Mouse (Mus musculus) frontal cortex, postnatal 36 days (tissue): ENCODE results near the gene Wfikkn1.
"Not testable (repeated sequence)": the region's sequence is repeated elsewhere in the genome, so short reads cannot be mapped to it uniquely, and the experiment has no call there.

ENCODE experiments used
- DNase-seq, 2 experiments: peaks; one replicate each; pipeline ENCODE4 v3.0.0; 2022; ENCODE audit warnings: low spot score in 2 of 2

The Wfikkn1 gene

DNA sequence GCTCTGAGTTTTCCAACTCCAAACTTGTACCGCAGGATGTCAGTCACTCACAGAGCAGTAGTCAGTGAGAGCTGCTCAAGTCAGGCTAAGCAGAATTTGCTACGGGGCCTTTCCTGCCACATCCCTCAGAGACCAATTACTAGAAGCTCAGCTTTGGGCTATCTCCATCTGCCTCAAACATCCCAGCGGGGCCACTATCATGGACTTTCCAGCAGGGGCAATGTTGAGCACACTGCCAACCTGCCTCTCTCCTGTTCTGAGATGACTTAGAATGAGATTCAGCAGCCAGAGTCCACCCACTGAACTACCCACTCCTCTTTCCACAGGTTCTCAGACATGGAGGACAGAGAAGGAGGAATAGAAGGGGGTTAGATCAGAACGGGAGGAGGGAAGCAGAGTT is 5.0 kb upstream of the Wfikkn1 start:
- no peak for DNase-seq

DNA sequence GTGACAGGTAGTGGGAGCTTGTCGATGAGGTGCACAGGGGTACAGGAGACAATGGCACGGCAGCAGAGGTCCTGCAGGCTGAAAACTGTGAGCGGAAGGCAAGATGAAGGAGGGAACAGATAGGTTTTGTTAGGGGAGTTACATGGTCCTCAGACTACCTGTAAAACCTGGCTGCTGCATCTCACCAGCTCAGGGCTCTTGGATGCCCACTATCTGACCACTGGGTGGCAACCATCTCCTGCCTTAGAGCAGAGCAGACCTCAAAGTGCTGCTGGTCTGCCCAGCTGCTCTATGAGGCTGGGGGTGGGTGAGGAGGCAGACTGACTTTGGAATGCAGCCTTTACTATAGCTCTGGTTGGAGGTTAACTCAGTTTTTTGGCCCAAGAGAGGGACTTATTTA is 3.2 kb upstream of the Wfikkn1 start:
- DNase-seq, result no peak

GRCm38 (mm10) chr17:25883268-25883667 is 2.6 kb upstream of the Wfikkn1 start:
- no peak for DNase-seq

GRCm38 (mm10) chr17:25882306-25882705 is 1.6 kb upstream of the Wfikkn1 start:
- DNase-seq, result no peak

GRCm38 (mm10) chr17:25881691-25882090 is 1.0 kb upstream of the Wfikkn1 start:
- no peak for DNase-seq

DNA sequence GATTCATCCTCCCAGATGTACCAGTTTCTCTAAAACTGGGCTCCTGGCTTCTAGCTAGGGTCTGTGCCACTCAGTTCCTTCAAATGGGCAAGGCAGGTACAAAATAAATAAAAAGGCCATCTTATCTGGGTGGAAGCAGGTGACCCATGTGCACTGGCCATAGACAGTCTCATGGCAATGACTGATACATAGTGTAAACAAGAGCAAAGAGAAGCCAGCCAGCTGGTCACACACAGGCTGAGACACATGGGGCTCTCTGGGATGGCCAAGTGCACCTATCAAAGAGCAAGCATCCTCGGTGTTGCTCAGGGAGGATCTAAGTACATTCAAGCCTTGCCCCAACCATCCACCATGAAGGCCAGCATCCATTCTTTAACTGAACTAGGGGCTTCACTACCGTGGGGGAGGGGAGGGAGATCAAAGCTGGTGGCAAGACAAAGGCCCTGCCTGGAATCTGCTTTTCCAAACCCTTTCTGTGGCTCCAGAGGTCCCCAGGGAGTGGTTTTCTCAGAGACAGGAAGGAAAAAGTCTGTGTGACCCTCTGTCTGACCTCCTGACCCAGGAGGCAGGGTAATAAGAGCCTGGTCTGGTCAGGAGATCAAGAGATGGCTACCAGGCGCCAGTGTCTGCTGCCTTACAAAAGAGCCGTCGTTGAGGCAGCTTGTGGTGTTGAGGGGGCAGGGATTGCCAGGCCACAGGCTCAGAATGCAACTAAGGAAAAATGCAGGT is 419 bp upstream of the Wfikkn1 start:
- DNase-seq, result no peak

DNA sequence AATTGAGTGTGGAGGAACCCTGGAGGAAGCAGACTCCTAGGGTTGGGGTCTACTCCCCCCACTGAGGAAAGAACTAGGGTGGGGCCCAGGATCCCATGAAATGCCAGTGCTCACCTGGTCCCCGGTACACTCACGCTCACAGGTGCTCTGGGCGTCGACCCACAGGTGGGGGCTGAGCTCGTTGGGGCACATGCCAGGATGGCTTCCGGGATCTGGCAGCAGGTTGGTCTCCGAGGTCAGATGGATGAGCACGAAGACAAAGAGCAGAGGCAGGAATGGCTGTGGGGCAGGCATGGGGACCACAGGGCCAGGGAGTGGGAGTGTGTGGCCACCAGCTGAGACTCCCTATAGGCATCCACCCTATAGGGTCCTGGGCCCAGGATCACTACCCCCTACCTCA is 908 bp downstream of the Wfikkn1 start:
- DNase-seq, result no peak

GRCm38 (mm10) chr17:25879261-25879660 is 1.4 kb downstream of the Wfikkn1 start:
- peak in 1 of 2 experiments; percentile 56 for DNase-seq

- DNase-seq, result no peak
Observed at GRCm38 (mm10) chr17:25878611-25879180, 2.0 kb downstream of the Wfikkn1 start.

DNA sequence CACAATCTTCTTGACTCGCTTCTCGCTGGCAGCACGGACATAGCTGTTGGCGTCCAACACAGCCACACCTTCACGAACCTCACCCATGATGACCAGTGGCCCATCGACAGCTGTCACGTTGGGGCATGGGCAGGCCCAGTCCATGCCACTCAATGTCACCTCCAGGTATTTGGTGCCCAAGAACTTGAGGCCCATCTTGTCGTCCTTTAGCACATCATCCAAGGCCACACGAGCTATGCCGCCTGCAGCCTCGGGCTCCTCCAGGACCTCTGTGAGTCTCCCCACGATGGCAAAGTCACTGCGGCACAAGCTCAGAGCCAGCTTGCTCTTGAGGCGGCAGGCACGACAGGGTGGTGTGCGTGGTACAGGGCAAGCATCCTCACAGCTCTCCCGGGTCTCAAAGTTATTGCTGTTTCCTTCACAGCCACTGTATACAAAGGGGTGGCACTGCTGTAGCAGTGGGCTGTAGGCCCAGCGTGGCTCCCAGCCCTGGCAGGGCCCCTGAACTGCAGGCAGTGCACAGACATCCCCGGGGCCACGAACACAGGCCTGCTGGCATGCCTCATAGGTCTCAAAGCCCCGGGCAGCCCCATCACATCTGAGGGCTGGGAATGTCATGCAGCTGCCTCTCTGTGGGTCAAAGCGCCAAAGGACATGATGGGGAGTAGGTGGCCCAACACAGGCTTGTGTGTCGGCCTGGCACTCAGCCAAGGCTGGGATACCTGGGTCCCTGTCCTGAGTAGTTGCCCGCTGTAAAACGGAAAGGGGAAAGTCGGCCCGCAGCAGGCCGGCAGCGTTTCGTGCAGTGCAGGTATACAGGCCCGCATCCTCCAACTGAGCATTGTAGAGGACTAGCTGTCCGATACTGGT is 2.7 kb downstream of the Wfikkn1 start:
- no peak for DNase-seq

DNA sequence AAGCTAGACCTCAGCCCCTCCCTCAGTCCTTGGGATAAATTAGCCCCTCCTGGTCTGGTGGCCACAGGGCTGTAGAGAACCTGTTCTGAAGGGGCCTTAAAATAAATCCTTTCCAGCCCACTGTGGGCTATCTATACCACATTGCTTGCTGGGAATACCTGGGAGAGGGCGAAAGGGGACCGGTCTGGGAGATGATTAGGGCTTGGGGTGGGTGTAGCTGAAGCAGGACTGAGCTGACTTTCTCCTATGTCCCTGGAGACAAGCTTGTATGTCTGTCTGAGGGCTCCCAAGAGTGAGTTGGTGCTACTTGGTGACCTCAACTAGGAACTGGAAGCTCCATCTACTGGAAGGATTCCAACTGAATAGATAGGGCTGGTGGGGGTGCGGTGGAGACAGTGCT is 3.6 kb downstream of the Wfikkn1 start:
- no peak for DNase-seq

- DNase-seq, result no peak
Observed at GRCm38 (mm10) chr17:25876347-25876915, 4.2 kb downstream of the Wfikkn1 start.

- DNase-seq, result peak; percentile 91
Observed at GRCm38 (mm10) chr17:25875171-25876136, 5.2 kb downstream of the Wfikkn1 start.

DNA sequence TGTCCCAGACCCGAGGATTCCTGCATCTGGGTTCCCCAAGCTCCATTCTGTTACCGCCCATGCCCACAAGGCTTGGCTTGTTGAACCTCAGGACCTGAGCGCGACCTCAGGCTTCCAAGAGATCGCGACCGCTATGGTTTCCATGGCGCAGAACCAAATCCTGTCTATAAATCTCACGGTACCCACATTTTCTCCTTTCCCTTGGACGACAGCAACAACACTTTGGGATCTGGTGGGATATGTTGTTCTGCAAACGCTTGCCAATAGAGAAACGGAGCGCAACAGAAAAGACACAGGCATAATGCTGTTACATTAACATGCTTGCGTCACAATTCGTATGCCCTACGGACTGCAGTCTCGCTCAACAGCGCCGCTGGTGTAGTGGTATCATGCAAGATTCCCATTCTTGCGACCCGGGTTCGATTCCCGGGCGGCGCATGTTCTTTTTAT is 5.9 kb downstream of the Wfikkn1 start, which contains the start of gene Mettl26:
TSS of gene Mettl26 (plus strand) at position 354 of the 450 bp plus-strand sequence.
- peak; percentile 100 for DNase-seq

GRCm38 (mm10) chr17:25874148-25874720 is 6.4 kb downstream of the Wfikkn1 start:
- DNase-seq, result no peak

- DNase-seq, result no peak
Observed at GRCm38 (mm10) chr17:25873405-25874147, 7.1 kb downstream of the Wfikkn1 start.

DNA sequence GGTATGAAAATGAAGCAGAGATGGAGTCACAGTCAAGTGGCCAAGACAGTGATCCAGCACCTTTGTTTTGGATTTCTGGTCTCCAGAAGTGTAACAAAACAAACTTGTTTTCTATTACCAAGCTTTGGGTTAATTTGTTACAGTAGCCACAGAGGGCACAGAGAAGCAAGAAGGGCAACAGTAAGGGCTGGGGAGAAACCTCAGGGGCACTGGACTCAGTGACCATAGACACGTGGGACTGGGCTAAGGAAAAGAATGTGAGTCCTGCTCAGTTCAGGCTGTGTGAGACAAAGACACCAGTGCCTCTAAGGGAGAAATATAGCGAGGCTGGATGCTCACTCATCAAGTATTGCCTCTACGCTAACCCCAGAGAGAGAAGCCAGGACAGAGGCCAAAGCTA is 8.0 kb downstream of the Wfikkn1 start:
- DNase-seq, result no peak

- not testable (repeated sequence) for DNase-seq
Observed at GRCm38 (mm10) chr17:25871566-25871965, 9.1 kb downstream of the Wfikkn1 start.

DNA sequence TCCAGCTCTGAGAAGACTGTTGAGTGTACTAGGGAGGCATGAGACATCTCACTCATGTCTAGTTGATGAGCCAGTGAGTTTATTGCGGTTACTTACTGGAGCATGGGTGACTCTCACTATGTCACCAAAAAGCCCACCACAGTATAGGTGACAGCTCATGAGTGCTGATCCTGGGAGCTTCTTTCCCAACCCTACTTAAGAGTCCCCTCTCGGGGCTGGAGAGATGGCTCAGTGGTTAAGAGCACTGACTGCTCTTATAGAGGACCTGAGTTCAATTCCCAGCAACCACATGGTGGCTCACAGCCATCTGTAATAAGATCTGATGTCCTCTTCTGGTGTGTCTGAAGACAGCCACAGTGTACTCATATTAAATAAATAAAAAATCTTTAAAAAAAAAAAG is 10.7 kb downstream of the Wfikkn1 start:
- no peak for DNase-seq

- no peak for DNase-seq
Observed at GRCm38 (mm10) chr17:25869498-25869897, 11.2 kb downstream of the Wfikkn1 start.
